Mouse (Mus musculus): ENCODE measurements at regions not wholly inside any gene's neighbourhood (a gene's known extent, or its start where the extent isn't known, plus 50 kb on each side); places are given as distances from the start of the nearest gene placed in this dataset.

DNA sequence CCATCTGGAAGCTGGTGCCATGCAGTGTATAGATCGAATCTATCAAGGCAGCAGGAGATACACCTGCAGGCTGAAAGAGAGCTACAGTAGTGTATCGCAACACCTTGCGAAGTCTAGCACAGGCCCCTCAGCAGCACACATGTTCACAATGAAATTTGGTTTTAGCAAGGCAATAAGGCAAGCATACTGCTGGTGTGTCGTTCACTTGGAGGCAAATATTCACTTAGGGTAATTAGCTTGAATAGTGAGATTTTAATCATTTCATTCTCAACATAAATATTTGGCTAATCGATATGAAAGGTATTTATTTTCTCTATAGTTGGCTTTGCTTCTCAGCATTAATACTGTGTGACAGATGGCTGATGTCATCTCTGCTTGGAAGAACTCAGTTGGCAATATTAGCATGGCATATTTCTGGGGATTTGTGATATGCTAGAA is 559.9 kb downstream of the Etv1 start:
- Histone ChIP-seq H3K27ac (ENCODE audit: insufficient read depth, low read depth, low read length, poor library complexity, severe bottlenecking) (no peak overlapping the region), H3K9me3 (ENCODE audit: control insufficient read depth, insufficient read depth, low read depth, low read length) (no peaks in the 10 kb centered on the region), H3K36me3 (ENCODE audit: control insufficient read depth, insufficient read depth, low read length, poor library complexity, severe bottlenecking) (no peaks in the 10 kb centered on the region), H3K4me3 (ENCODE audit: insufficient read depth in 1 of 2, low read depth in 1 of 2, low read length in 2 of 2, poor library complexity in 1 of 2, severe bottlenecking in 1 of 2) (no peak overlapping the region), H3K9ac (ENCODE audit: insufficient read depth, low read depth, low read length, poor library complexity, severe bottlenecking) (no peak overlapping the region), H3K4me1 (ENCODE audit: control insufficient read depth in 2 of 2, insufficient read depth in 2 of 2, low read length in 2 of 2, poor library complexity in 1 of 2) (no peaks in the 10 kb centered on the region)
- in situ Hi-C loops (cut with MboI; ENCODE audit: low sequenced_read_pairs in 2 of 2, unreplicated experiment in 2 of 2), result no loop called here
- TF ChIP-seq ZNF384 (IDR thresholded peaks at IDR 0.05; ENCODE audit: low read depth, low read length), result no peak
- TF ChIP-seq HCFC1 (IDR thresholded peaks at IDR 0.05; ENCODE audit: borderline replicate concordance, insufficient read depth, low read length), result no peak
- no peak for TF ChIP-seq ZC3H11A (IDR thresholded peaks at IDR 0.05; ENCODE audit: borderline replicate concordance, low read depth, low read length)
- no peak for TF ChIP-seq CHD2 (IDR thresholded peaks at IDR 0.05; ENCODE audit: low read depth, low read length)
- TF ChIP-seq MAFK (IDR thresholded peaks at IDR 0.05; ENCODE audit: insufficient read depth, low read depth, low read length), result no peak
- no peak for DNase-seq (ENCODE audit: low read depth, low spot score)

DNA sequence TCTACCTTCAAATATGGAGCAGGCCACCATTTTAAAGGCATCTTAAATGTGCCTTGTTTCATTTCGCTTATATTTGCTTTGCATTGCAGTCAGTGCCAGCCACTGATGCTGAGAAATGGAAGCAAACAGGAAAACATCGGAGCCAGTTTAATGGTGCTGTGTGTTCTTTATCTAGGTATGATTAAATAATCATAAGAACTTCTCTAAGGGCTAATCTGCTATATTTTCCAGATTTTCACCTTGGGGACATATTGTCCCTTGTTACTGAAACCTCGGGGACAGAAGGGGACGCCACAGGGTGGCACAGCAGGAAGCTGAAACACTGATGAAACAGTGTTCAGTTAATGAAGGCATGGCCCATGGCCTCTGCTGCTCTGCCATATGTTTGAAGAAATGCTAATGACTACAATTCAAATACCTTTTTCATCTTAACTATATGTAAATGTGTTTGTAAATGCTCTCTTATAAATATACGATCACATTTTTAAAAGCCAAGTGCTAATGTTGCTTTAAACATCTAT is 562.6 kb downstream of the Etv1 start:
- Histone ChIP-seq H3K4me1 (ENCODE audit: control insufficient read depth in 2 of 2, insufficient read depth in 2 of 2, low read length in 2 of 2, poor library complexity in 1 of 2) (no peaks in the 10 kb centered on the region), H3K4me3 (ENCODE audit: insufficient read depth in 1 of 2, low read depth in 1 of 2, low read length in 2 of 2, poor library complexity in 1 of 2, severe bottlenecking in 1 of 2) (no peak overlapping the region), H3K9ac (ENCODE audit: insufficient read depth, low read depth, low read length, poor library complexity, severe bottlenecking) (no peak overlapping the region), H3K36me3 (ENCODE audit: control insufficient read depth, insufficient read depth, low read length, poor library complexity, severe bottlenecking) (no peaks in the 10 kb centered on the region), H3K9me3 (ENCODE audit: control insufficient read depth, insufficient read depth, low read depth, low read length) (no peaks in the 10 kb centered on the region), H3K27ac (ENCODE audit: insufficient read depth, low read depth, low read length, poor library complexity, severe bottlenecking) (no peak overlapping the region)
- DNase-seq (ENCODE audit: low read depth, low spot score), result no peak
- no peak for TF ChIP-seq HCFC1 (IDR thresholded peaks at IDR 0.05; ENCODE audit: borderline replicate concordance, insufficient read depth, low read length)
- TF ChIP-seq CHD2 (IDR thresholded peaks at IDR 0.05; ENCODE audit: low read depth, low read length), result no peak
- in situ Hi-C loops (cut with MboI; ENCODE audit: low sequenced_read_pairs in 2 of 2, unreplicated experiment in 2 of 2), result no loop called here

DNA sequence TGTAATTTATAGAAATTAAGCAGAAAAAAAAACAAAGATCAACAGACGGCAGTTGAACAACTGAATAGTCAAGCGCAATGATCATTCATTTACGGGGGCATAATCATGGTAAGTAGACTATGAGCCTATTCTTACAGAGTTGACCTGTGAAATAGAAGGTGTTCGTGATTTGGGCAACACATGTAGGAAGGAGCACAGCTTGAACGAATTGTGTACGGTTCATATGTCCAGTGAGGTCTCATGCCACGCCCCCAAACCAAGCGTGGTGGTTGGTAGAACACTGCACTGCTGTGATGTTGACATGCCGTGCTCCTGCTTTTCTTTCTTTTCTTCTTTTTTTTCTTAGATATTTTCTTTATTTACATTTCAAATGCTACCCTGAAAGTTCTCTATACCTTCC is 563.1 kb downstream of the Etv1 start:
- Histone ChIP-seq H3K4me1 (ENCODE audit: control insufficient read depth in 2 of 2, insufficient read depth in 2 of 2, low read length in 2 of 2, poor library complexity in 1 of 2) (no peaks in the 10 kb centered on the region), H3K9ac (ENCODE audit: insufficient read depth, low read depth, low read length, poor library complexity, severe bottlenecking) (no peak overlapping the region), H3K27ac (ENCODE audit: insufficient read depth, low read depth, low read length, poor library complexity, severe bottlenecking) (no peak overlapping the region), H3K4me3 (ENCODE audit: insufficient read depth in 1 of 2, low read depth in 1 of 2, low read length in 2 of 2, poor library complexity in 1 of 2, severe bottlenecking in 1 of 2) (no peak overlapping the region), H3K36me3 (ENCODE audit: control insufficient read depth, insufficient read depth, low read length, poor library complexity, severe bottlenecking) (no peaks in the 10 kb centered on the region), H3K9me3 (ENCODE audit: control insufficient read depth, insufficient read depth, low read depth, low read length) (no peaks in the 10 kb centered on the region)
- in situ Hi-C loops (cut with MboI; ENCODE audit: low sequenced_read_pairs in 2 of 2, unreplicated experiment in 2 of 2), result no loop called here
- DNase-seq (ENCODE audit: low read depth, low spot score), result no peak
- no peak for TF ChIP-seq ZC3H11A (IDR thresholded peaks at IDR 0.05; ENCODE audit: borderline replicate concordance, low read depth, low read length)
- TF ChIP-seq ZNF384 (IDR thresholded peaks at IDR 0.05; ENCODE audit: low read depth, low read length), result no peak
- TF ChIP-seq CHD2 (IDR thresholded peaks at IDR 0.05; ENCODE audit: low read depth, low read length), result no peak
- no peak for TF ChIP-seq HCFC1 (IDR thresholded peaks at IDR 0.05; ENCODE audit: borderline replicate concordance, insufficient read depth, low read length)
- no peak for TF ChIP-seq MAFK (IDR thresholded peaks at IDR 0.05; ENCODE audit: insufficient read depth, low read depth, low read length)

DNA sequence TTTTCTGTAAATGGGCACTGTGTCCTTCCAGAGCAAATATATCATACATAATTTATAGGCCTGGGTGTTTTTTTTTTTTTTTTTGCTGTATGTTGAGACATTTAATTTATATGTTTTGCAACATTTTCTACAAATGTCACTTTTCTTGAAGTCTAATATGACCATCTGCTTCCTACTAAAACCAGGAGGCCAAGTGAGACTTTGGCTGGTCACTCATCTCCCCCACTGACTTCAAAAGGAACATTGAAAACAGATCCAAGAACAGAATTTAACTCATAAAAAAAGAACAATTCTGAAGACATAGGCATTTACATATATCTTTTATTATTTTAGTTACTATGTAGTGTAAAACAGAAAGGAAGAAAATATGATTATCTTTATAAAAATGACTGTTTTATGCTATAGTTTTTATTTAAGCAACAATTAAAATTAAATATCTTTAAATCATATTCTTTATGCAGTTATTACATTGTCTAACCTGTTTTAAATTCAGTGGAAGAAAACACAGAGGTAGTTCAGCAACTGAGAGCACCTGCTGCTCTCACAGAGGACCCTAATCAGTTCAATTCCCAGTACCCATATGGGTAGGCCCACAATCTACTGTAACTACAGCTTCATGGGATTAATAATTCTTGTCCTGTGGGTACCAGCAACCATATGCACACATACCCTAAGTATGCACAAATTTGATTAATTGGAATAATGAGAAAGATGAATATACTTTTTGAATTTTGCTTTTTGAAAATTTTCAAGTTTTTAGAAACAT is 592.5 kb downstream of the Etv1 start:
- TF ChIP-seq ZC3H11A (IDR thresholded peaks at IDR 0.05; ENCODE audit: borderline replicate concordance, low read depth, low read length) (no peak), CHD2 (IDR thresholded peaks at IDR 0.05; ENCODE audit: low read depth, low read length) (no peak), ZNF384 (IDR thresholded peaks at IDR 0.05; ENCODE audit: low read depth, low read length) (no peak), HCFC1 (IDR thresholded peaks at IDR 0.05; ENCODE audit: borderline replicate concordance, insufficient read depth, low read length) (no peak), MAFK (IDR thresholded peaks at IDR 0.05; ENCODE audit: insufficient read depth, low read depth, low read length) (no peak)
- Histone ChIP-seq H3K9me3 (ENCODE audit: control insufficient read depth, insufficient read depth, low read depth, low read length) (no peaks in the 10 kb centered on the region), H3K27ac (ENCODE audit: insufficient read depth, low read depth, low read length, poor library complexity, severe bottlenecking) (no peak overlapping the region), H3K4me3 (ENCODE audit: insufficient read depth in 1 of 2, low read depth in 1 of 2, low read length in 2 of 2, poor library complexity in 1 of 2, severe bottlenecking in 1 of 2) (no peak overlapping the region), H3K36me3 (ENCODE audit: control insufficient read depth, insufficient read depth, low read length, poor library complexity, severe bottlenecking) (no peaks in the 10 kb centered on the region), H3K4me1 (ENCODE audit: control insufficient read depth in 2 of 2, insufficient read depth in 2 of 2, low read length in 2 of 2, poor library complexity in 1 of 2) (no peaks in the 10 kb centered on the region), H3K9ac (ENCODE audit: insufficient read depth, low read depth, low read length, poor library complexity, severe bottlenecking) (no peak overlapping the region)
- no peak for DNase-seq (ENCODE audit: low read depth, low spot score)
- in situ Hi-C loops (cut with MboI; ENCODE audit: low sequenced_read_pairs in 2 of 2, unreplicated experiment in 2 of 2), result no loop called here

Measured in ES-E14 (cell line).